Mouse (Mus musculus): ENCODE results near the gene Amz1.

GRCm38 (mm10) chr5:140733336-140733735, 9.4 kb downstream of the Amz1 start:
- TF ChIP-seq CTCF (IDR thresholded peaks at IDR 0.05): no peak
- TF ChIP-seq EP300 (IDR thresholded peaks at IDR 0.05): no peak

Measured in lung, postnatal 0 days (tissue).